Mouse (Mus musculus): ENCODE measurements around the gene 3110082I17Rik.
"Not testable (repeated sequence)": the region's sequence is repeated elsewhere in the genome, so short reads cannot be mapped to it uniquely, and the experiment has no call there.

Gene 3110082I17Rik

GRCm38 (mm10) chr5:139351628-139352027, 108.7 kb downstream of the 3110082I17Rik start:
- DNase-seq (ENCODE audit: low spot score) = no peak

- DNase-seq (ENCODE audit: low spot score) = no peak
Measured at GRCm38 (mm10) chr5:139351134-139351533, 109.2 kb downstream of the 3110082I17Rik start, which contains the start of gene Cox19. TSS of gene Cox19 (minus strand) at chr5:139351418.

- DNase-seq (ENCODE audit: low spot score) = no peak
Measured at GRCm38 (mm10) chr5:139349713-139350112, 110.6 kb downstream of the 3110082I17Rik start.

GRCm38 (mm10) chr5:139347225-139347624, 113.1 kb downstream of the 3110082I17Rik start:
- DNase-seq (ENCODE audit: low spot score) = no peak

- DNase-seq (ENCODE audit: low spot score) = no peak
Measured at GRCm38 (mm10) chr5:139345364-139345714, 115.0 kb downstream of the 3110082I17Rik start.

GRCm38 (mm10) chr5:139344687-139345363, 115.5 kb downstream of the 3110082I17Rik start:
- DNase-seq (ENCODE audit: low spot score) = peak; percentile 98

DNA sequence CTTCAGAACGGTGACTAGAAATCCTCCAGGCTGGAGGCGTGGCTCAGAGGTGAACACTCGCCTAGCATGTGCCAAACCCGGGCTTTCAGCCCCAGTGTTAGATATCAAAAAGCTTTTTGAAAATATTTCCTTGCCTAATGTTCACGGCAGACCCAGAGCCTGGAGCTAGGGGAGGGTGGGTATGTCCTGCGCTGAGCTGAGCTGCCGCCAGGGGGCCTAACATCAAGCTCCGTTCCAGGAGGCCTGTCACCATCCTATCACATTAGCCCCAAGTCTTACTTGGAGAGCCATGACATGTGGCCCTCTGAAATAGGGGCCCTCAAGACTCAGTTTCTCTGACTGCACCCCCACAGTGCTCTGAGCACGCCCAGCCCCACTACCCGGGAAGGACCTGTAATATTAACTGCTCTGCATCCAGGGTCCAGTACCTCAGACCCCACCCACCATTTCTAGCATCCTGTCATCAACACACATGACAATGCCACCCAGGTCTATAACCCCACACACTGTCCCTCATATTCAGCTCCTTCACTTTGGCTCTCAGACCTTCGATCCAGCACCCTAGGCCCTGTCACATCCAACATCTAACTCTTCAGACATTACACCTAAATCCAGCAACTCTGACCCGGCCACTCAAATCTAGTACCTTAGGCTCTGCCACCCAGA, 116.2 kb downstream of the 3110082I17Rik start:
- DNase-seq (ENCODE audit: low spot score) = peak; percentile 69

GRCm38 (mm10) chr5:139338891-139339290, 121.4 kb downstream of the 3110082I17Rik start:
- no peak for DNase-seq (ENCODE audit: low spot score)

DNA sequence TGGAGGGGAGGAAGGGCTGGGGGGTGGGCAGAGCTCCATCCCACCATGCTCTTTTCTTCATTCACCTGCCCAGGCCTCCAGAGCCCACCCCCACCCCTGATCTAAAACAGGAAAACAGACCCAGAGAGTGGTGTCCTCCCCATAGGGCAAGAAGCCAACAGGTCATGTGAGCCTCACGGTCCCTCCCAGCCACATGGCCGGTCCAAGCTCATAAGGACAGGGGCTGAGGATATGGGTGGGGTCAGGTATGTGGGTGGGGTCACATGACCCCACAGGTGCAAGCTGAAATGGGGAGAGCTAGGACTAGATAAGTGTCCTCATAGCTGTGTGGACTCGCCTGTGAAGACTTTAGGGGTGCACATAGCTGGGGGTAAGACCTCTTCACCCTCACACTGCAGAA, 121.9 kb downstream of the 3110082I17Rik start:
- DNase-seq (ENCODE audit: low spot score) = no peak

GRCm38 (mm10) chr5:139337826-139338370, 122.4 kb downstream of the 3110082I17Rik start:
- DNase-seq (ENCODE audit: low spot score) = no peak

- no peak for DNase-seq (ENCODE audit: low spot score)
Measured at GRCm38 (mm10) chr5:139335634-139336033, 124.7 kb downstream of the 3110082I17Rik start.

GRCm38 (mm10) chr5:139334394-139334793, 125.9 kb downstream of the 3110082I17Rik start:
- DNase-seq (ENCODE audit: low spot score) = not testable (repeated sequence)

DNA sequence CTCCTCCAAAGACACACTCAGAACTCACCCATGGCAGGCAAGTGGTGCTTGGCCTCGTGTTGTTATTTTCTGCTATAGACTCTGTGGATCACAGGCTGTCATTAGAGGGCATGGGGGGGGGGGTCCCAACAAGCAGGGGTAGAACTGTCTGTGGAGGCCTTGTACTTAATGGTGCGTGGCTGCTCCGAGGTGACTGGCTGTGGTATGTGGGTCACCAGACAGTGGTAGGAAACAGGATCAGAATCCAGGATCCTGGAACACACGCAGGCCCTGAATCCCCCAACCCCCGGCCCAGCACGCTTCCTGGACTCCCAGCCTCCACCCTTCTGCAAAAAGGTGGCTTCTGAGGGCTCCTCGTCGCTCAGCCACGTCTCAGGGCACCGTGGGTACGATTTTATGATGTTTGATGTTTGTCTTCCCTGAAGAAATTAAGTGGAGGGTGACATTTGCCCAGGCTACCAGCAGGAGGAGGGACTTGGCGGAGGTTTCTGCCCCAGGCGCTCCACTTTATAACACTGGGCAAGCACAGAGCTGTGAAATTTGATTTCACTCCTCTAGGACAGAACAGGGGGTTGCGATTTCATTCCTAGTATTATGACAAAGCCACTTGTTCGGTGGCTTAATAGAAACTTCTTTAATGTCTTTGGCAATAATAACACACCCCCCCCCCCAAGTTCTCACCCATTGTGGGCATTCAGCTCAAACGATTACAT, 126.9 kb downstream of the 3110082I17Rik start:
- DNase-seq (ENCODE audit: low spot score) = no peak

DNA sequence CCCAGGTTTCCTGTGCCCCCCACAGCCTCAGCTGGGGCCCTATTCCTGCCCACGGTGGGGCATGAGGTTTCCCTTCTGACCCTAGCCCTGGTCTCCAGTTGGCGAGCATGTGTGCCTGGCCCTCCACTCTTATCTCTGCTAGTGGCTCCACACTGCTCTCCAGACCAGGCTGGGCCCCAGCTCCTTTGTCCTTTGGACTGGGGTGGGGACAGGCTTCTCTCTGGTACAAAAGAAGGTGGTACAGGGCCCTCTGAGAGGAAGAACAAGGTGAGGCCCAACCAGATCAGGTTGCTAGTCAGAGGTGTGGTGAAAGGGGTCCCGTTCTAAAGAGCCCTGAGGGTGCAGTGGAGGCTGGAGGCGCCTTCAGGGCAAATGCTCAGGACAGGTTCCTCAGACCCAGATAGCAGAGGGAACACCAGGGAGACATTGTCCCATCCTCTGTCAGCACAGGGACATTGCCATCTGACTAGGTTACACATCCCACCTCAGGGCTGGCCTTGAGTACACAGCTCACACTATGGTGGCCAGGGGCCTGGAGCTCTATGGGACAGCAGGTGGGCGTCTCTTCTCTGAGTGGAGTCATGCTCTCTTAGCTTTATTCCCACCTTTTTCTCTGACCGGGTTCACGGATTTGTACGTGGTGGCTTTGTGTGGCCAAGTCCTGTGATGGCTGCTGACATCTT, 127.6 kb downstream of the 3110082I17Rik start:
- DNase-seq (ENCODE audit: low spot score) = no peak

DNA sequence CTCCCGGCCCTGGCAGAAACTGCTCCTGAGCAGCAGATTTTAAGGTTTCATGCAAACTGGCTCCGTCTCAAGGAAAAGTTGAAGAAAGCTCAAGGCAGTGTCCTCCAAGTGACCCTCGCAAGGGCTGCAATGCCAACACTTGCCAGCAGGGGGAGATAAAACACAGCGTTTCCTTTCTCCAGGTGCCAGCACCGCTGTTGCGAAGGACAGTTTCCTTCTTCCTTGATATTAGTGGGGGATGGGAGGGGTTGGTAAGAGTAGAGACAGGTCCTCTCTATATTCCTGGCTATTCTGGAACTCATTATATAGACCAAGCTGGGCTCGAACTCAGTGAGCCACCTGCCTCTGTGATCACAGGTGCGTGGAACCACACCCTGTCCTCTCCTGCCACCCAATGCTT, 128.6 kb downstream of the 3110082I17Rik start:
- peak; percentile 94 for DNase-seq (ENCODE audit: low spot score)

DNA sequence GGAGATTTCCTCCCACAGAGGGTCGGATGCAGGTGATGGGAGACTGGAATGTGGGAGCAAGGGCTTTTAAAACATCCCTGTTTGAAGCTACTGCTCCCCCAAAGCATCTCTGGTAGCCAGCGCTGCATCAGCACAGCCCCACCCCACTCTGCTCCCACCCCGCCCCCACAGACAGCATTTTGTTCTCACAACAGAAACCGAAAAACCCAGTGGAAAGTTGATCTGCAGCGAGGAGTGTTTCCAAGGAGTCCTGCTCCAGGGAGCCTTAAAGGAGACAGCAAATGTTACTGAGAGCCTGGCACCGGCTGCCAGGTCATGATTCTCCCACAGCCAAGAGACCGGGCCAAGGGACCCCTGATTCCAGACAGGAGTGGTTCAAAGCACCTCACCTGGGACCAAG, 129.6 kb downstream of the 3110082I17Rik start:
- DNase-seq (ENCODE audit: low spot score) = no peak

- DNase-seq (ENCODE audit: low spot score) = no peak
Measured at GRCm38 (mm10) chr5:139327634-139328020, 132.7 kb downstream of the 3110082I17Rik start.

GRCm38 (mm10) chr5:139326986-139327633, 133.2 kb downstream of the 3110082I17Rik start:
- DNase-seq (ENCODE audit: low spot score) = no peak

DNA sequence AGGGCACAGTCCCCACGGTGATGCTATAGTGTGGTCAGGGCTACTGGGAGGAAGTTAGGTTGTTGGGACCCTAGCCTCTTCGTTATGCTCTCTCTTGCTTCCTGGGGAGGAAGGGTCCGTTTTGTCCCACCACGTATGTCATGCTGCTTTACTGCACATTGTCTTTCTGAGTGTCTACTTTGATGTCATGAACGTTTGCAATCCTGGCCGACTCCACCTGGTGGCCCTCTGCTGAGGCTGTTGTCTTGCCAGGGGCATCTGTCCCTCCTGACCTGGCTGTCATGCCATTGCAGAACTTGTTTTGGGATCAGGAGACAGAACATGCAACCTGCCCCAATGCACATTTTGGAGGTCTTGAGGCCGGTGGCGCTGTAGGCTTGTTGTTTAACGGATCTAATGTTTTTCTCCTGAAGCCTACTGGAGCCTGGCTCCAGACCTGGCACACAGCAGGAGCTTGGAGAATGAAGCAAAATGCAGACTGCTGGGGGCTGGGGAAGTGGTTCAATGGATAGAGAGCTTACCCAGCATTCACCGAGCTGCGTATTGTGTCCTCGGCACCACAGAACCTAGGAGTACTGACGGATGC, 134.1 kb downstream of the 3110082I17Rik start:
- DNase-seq (ENCODE audit: low spot score) = no peak

GRCm38 (mm10) chr5:139325395-139325966, 134.8 kb downstream of the 3110082I17Rik start, which contains the start of gene Adap1:
TSS of gene Adap1 (minus strand) at chr5:139325622.
- no peak for DNase-seq (ENCODE audit: low spot score)

All from ovary, postnatal 14 days (tissue).